Mouse (Mus musculus): ENCODE data around the gene Ccdc167. TPM values are rescaled to one million over a fixed set of nuclear protein-coding genes. Genes with fewer than 3 reads are reported as not detected.

The Ccdc167 gene
- polyA plus RNA-seq, 1 experiment from 2014 or later = 18.2 TPM

GRCm38 (mm10) chr17:29754510-29754909 lies 37.7 kb upstream of the Ccdc167 start:
- Histone ChIP-seq H3K4me2 (no peak overlapping the region), H3K27me3 (ENCODE audit: insufficient read depth, low read length) (no peaks in the 10 kb centered on the region), H3K36me3 (ENCODE audit: insufficient read depth) (no peaks in the 10 kb centered on the region), H3K9ac (no peak overlapping the region), H3K4me1 (ENCODE audit: insufficient read depth) (no peaks in the 10 kb centered on the region), H3K4me3 (ENCODE audit: low read depth, low read length) (no peak overlapping the region), H3K9me3 (ENCODE audit: low read depth, low read length) (no peaks in the 10 kb centered on the region), H3K27ac (ENCODE audit: low read depth) (no peak overlapping the region)
- TF ChIP-seq CTCF (IDR thresholded peaks at IDR 0.05; ENCODE audit: low read depth) = no peak
- DNase-seq (no peak), ATAC-seq (ENCODE audit: insufficient read depth) (no peak)
- WGBS = 53% methylated on average over 4 of the region's 4 CpGs

GRCm38 (mm10) chr17:29747466-29747865 lies 30.6 kb upstream of the Ccdc167 start:
- ATAC-seq (ENCODE audit: insufficient read depth) (no peak), DNase-seq (peak; percentile 24)
- Histone ChIP-seq H3K4me2 (no peak overlapping the region), H3K36me3 (ENCODE audit: insufficient read depth) (no peaks in the 10 kb centered on the region), H3K9ac (no peak overlapping the region), H3K27me3 (ENCODE audit: insufficient read depth, low read length) (peaks cover 4% of the 10 kb centered on the region; the same call in 1 of the 2 replicates), H3K27ac (ENCODE audit: low read depth) (no peak overlapping the region), H3K4me1 (ENCODE audit: insufficient read depth) (peaks cover 5% of the 10 kb centered on the region; the same call in 1 of the 2 replicates), H3K4me3 (ENCODE audit: low read depth, low read length) (no peak overlapping the region), H3K9me3 (ENCODE audit: low read depth, low read length) (no peaks in the 10 kb centered on the region)
- TF ChIP-seq CTCF (IDR thresholded peaks at IDR 0.05; ENCODE audit: low read depth) = no peak
- 61% methylated on average over 6 of the region's 6 CpGs for WGBS

- ATAC-seq (ENCODE audit: insufficient read depth) = peak; percentile 89
- peak overlapping the region; percentile 51 for H3K4me2 ChIP-seq
These were observed 21.3 kb upstream of the Ccdc167 start for GRCm38 (mm10) chr17:29737849-29738804.

GRCm38 (mm10) chr17:29736448-29737014 lies 19.7 kb upstream of the Ccdc167 start:
- no peak overlapping the region for H3K9ac ChIP-seq
- no peaks in the 10 kb centered on the region for H3K36me3 ChIP-seq (ENCODE audit: insufficient read depth)
- peaks cover 8% of the 10 kb centered on the region; the same call in 1 of the 2 replicates for H3K4me1 ChIP-seq (ENCODE audit: insufficient read depth)
- H3K27ac ChIP-seq (ENCODE audit: low read depth) = no peak overlapping the region
- no peak for TF ChIP-seq CTCF (IDR thresholded peaks at IDR 0.05; ENCODE audit: low read depth)
- no peak overlapping the region for H3K4me2 ChIP-seq
- ATAC-seq (ENCODE audit: insufficient read depth) = no peak
- no peaks in the 10 kb centered on the region for H3K9me3 ChIP-seq (ENCODE audit: low read depth, low read length)
- no peak overlapping the region for H3K4me3 ChIP-seq (ENCODE audit: low read depth, low read length)
- no peak for DNase-seq
- no peaks in the 10 kb centered on the region for H3K27me3 ChIP-seq (ENCODE audit: insufficient read depth, low read length)
- 28% methylated on average over 15 of the region's 15 CpGs for WGBS

More at GRCm38 (mm10) chr17:29737849-29738804, 21.3 kb upstream of the Ccdc167 start:
- Histone ChIP-seq H3K9ac (no peak overlapping the region), H3K9me3 (ENCODE audit: low read depth, low read length) (no peaks in the 10 kb centered on the region), H3K4me1 (ENCODE audit: insufficient read depth) (peaks cover 8% of the 10 kb centered on the region; the same call in 1 of the 2 replicates), H3K36me3 (ENCODE audit: insufficient read depth) (no peaks in the 10 kb centered on the region), H3K27ac (ENCODE audit: low read depth) (no peak overlapping the region), H3K4me3 (ENCODE audit: low read depth, low read length) (no peak overlapping the region), H3K27me3 (ENCODE audit: insufficient read depth, low read length) (no peaks in the 10 kb centered on the region)
- 24% methylated on average over 22 of the region's 22 CpGs for WGBS
- TF ChIP-seq CTCF (IDR thresholded peaks at IDR 0.05; ENCODE audit: low read depth) = peak; percentile 74
- DNase-seq = peak; percentile 94

GRCm38 (mm10) chr17:29732522-29732921 lies 15.7 kb upstream of the Ccdc167 start:
- Histone ChIP-seq H3K9me3 (ENCODE audit: low read depth, low read length) (no peaks in the 10 kb centered on the region), H3K4me3 (ENCODE audit: low read depth, low read length) (no peak overlapping the region)
- WGBS = 69% methylated on average over 2 of the region's 2 CpGs

GRCm38 (mm10) chr17:29731953-29732325 lies 15.1 kb upstream of the Ccdc167 start:
- 59% methylated on average over 6 of the region's 6 CpGs for WGBS
- Histone ChIP-seq H3K27ac (ENCODE audit: low read depth) (no peak overlapping the region), H3K4me2 (no peak overlapping the region), H3K36me3 (ENCODE audit: insufficient read depth) (no peaks in the 10 kb centered on the region), H3K9ac (no peak overlapping the region), H3K4me1 (ENCODE audit: insufficient read depth) (peaks cover 5% of the 10 kb centered on the region; the same call in 1 of the 2 replicates), H3K4me3 (ENCODE audit: low read depth, low read length) (no peak overlapping the region), H3K27me3 (ENCODE audit: insufficient read depth, low read length) (no peaks in the 10 kb centered on the region), H3K9me3 (ENCODE audit: low read depth, low read length) (no peaks in the 10 kb centered on the region)
- no peak for TF ChIP-seq CTCF (IDR thresholded peaks at IDR 0.05; ENCODE audit: low read depth)
- ATAC-seq (ENCODE audit: insufficient read depth) (no peak), DNase-seq (no peak)

More at GRCm38 (mm10) chr17:29732522-29732921, 15.7 kb upstream of the Ccdc167 start:
- Histone ChIP-seq H3K27ac (ENCODE audit: low read depth) (no peak overlapping the region), H3K4me2 (no peak overlapping the region), H3K4me1 (ENCODE audit: insufficient read depth) (peaks cover 5% of the 10 kb centered on the region; the same call in 1 of the 2 replicates), H3K9ac (no peak overlapping the region), H3K36me3 (ENCODE audit: insufficient read depth) (no peaks in the 10 kb centered on the region), H3K27me3 (ENCODE audit: insufficient read depth, low read length) (no peaks in the 10 kb centered on the region)
- DNase-seq = no peak
- no peak for TF ChIP-seq CTCF (IDR thresholded peaks at IDR 0.05; ENCODE audit: low read depth)
- no peak for ATAC-seq (ENCODE audit: insufficient read depth)

All from lung, embryonic 14.5 days (tissue).